Mouse (Mus musculus): ENCODE measurements around the gene Tsc22d3.
"Not testable (repeated sequence)": the region's sequence is repeated elsewhere in the genome, so short reads cannot be mapped to it uniquely, and the experiment has no call there.

The Tsc22d3 gene

DNA sequence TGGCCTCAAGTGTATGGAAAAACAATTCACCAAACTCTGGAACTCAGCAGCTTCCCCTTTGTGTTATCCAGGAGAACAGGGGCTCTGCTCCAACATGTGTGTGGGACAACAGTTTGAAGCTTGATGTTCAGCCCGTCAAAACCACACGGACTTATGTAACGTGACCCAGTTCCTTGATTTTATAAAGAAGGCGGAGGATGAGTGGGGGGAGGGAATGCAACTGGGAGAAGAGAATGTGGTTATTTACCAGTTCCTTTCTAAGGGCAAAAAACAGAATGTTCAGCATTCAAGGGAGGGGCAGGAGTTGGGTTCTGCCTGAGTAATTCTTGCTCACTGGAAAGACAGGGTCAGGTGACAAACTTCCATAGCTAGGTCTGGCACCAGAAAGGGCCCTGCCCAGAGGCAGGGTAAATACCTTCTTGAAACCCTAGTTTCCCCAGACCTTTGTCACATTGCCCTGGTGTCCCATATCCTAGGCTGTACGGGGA, 71.3 kb downstream of the Tsc22d3 start:
- in situ Hi-C loops (cut with MseI, MboI) = no loop called here

GRCm38 (mm10) chrX:140527231-140527630, 73.2 kb downstream of the Tsc22d3 start:
- in situ Hi-C loops (cut with MseI, MboI) = no loop called here

DNA sequence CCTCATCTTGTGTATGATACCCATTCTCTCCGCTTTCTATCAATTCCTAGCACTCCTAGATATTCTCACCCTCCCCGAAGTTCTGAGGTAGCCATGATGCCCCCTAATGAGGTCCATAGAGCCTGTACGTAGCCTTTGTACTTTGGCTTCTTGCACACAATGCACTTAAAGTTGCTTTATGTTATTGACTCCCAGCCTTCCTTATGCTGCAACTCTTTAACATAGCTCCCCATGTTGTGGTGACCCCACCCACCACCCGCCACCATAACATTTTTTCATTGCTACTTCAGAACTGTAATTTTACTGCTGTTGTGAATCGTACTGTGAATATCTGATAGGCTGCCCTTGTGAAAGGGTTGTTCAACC, 74.2 kb downstream of the Tsc22d3 start:
- in situ Hi-C loops (cut with MseI, MboI) = no loop called here

GRCm38 (mm10) chrX:140525604-140526252, 74.7 kb downstream of the Tsc22d3 start:
- in situ Hi-C loops (cut with MseI, MboI) = no loop called here

DNA sequence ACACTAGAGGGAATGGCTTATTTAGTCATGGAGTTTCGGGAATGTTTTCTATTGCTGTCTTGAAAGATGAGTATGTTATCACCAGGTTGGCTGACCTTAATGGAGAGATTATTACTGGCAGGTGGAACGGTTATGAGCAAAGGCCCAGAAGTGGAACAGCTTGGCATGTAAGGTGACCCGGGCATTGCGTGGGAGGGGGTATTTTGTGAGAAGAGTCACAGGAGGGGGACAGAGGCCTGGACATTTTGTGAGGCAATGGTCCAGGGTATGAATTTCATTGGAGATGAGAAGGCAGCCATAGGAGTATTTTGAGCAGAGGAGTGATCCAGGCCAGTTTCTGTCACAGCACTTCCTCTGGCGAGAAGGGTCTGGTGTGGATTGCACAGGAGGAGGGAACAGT, 76.2 kb downstream of the Tsc22d3 start:
- in situ Hi-C loops (cut with MseI, MboI) = no loop called here

DNA sequence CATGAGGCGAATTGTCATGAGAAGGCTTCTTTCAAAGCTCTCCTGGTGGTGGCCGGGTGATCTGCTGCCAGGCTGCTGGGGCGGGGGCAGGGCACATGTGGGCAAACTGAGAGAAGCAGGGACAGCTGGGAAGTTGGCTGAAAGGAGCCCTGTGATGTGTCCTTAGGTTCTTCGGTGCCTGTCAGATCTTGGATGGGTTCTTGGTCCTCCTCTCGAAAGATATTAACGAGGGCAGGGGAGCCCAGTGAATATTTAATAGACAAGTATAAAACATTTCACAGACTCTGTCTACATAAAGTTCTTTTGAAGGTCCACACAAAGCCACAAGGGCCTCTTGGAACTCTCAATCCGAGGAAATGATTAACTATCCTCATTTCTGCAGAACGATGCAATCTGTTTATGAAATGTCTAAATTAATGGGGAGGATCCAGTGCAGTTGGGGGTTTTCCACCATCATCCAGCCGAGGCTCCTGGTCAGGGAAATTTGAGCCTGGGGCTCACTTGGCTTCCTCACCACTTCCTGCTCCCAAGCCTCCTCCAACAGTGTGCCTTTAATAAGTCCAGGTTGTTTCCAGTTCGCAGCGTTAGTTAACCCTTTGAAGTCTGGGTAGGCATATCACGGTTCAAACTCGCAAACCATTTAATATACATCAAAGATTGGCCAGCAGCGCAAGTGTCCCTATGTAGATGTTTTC, 78.2 kb downstream of the Tsc22d3 start:
- in situ Hi-C loops (cut with MseI, MboI) = no loop called here

DNA sequence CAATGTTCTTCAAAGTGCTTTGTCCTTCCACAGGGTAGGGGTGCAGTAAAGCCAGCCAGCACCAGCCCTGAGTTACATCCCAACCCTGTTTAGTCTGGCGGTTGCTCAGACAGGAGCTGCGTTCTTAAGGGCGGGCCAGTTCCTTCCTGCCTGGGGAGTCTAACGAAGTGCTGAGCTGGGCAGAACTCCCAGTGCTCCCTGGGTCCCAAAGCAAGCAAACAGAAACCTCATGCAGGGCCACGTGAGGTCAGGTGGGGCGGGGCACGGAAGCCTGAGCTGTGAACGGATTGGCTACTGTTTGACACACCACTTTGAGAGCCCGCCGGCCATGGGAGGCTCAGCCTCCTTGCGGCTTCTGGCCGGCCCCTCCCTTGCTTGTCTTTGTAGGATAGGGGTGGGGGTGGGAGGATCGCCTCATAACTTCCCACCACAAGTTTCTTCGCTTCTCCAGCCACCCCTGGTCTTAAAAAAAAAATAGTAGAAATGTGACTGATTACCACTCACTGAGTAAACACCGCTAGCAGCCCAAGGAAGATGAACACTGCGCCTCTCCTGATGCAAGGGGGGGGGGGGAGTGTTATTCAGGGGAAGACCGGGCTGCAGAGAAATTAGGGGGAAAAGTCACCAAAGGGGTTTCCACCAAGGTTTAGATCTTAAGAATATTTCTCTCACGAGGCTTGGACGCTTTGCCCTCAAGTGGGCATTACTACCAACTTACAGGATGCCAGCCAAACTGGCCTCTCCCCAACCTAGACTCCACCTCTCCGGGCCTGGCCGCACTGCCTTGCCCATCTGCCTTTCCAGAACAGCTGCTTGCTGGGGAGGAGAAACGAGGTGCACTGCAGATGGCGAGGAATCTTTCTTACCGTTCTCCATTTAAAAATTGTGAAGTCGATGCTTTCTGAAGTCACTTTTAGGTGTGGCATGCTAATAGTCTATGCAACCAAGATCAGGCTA, 80.0 kb downstream of the Tsc22d3 start:
- in situ Hi-C loops (cut with MseI, MboI) = no loop called here

GRCm38 (mm10) chrX:140518351-140518750, 82.1 kb downstream of the Tsc22d3 start:
- in situ Hi-C loops (cut with MseI, MboI) = no loop called here

GRCm38 (mm10) chrX:140513379-140513778, 87.1 kb downstream of the Tsc22d3 start:
- in situ Hi-C loops (cut with MseI, MboI) = no loop called here

DNA sequence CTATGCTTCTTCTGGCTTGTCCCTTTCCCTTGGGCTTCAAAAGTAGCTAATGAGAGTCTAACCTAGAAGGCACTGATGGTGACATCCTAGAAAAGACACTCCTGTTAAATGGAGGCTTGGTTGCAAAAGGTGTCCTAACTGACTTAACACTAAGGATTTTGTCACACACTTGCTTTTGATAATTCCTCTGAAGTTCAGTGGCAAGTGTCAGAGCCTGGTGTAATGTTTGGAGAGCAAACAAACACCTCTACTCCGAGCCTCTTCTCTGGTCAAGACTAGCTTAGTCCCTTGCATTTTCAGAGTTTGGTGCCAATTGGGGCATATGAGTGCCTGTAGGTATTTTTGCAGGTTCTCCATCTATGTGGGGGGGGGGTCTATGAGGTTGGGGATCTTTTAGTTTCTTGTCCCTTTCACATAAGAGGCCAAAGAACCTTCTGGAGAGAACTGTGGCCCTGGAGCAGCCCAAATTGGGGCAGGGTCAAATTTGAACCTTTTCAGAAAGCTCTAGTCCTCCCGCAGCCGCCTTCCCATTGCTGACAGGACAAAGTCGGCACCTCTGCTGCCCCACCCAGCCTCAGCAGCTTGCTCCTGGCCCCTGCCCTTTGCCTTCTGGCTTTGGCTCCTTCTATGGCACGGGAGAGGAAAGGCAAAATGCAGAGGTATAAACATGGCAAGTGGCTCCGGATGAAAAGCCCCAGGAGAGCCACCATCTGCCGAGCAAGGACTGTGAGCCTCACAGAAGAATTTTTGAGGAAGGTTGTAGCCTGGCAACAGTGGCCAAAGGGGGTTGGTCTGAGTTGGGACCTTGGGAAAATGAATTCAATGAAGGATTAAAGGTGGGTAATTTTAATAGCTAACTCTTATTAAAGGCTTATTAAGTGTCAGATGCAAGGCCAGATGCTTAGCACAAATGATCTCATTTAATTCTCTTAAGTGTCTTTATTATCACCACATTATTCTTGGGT, 88.5 kb downstream of the Tsc22d3 start:
- in situ Hi-C loops (cut with MseI, MboI) = no loop called here

- in situ Hi-C loops (cut with MseI, MboI) = no loop called here
Measured at GRCm38 (mm10) chrX:140510696-140511429, 89.6 kb downstream of the Tsc22d3 start.

DNA sequence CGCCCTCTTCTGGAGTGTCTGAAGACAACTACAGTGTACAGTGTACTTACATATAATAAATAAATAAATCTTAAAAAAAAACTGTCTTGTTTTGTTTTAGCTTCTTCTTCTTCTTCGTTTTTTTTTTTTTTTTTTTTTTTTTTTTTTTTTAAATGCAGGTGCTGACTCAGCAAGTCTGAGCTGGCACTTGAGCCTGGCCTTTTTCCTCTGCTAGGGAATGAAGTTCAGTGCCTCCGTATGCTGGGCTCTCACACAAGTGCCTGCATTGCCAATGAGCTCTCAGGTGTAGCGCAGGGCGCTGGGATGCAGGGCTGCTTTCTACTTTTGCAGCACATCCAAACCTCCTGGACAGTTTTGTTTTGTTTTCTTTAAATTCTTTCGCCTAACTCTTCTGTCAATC, 90.6 kb downstream of the Tsc22d3 start:
- in situ Hi-C loops (cut with MseI, MboI) = no loop called here

DNA sequence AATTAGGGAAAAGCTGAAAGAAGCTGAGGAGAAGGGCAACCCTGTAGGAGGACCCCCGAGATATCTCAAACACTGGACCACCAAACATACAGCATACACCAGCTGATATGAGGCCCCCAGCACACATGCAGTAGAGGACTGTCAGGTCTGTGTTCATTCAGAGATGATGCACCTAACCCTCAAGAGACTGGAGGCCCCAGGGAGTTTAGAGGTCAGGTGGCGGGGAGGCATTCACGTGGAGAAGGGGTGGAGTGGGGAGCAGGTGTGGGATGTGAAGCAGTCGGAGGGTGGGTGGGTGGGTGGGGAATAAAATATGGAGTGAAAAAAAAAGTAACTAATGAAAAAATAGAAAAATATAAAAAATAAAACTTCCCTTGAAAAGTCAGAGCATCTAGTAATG, 91.7 kb downstream of the Tsc22d3 start:
- in situ Hi-C loops (cut with MseI, MboI) = not testable (repeated sequence)

- in situ Hi-C loops (cut with MseI, MboI) = no loop called here
Measured at GRCm38 (mm10) chrX:140507377-140507776, 93.1 kb downstream of the Tsc22d3 start.

DNA sequence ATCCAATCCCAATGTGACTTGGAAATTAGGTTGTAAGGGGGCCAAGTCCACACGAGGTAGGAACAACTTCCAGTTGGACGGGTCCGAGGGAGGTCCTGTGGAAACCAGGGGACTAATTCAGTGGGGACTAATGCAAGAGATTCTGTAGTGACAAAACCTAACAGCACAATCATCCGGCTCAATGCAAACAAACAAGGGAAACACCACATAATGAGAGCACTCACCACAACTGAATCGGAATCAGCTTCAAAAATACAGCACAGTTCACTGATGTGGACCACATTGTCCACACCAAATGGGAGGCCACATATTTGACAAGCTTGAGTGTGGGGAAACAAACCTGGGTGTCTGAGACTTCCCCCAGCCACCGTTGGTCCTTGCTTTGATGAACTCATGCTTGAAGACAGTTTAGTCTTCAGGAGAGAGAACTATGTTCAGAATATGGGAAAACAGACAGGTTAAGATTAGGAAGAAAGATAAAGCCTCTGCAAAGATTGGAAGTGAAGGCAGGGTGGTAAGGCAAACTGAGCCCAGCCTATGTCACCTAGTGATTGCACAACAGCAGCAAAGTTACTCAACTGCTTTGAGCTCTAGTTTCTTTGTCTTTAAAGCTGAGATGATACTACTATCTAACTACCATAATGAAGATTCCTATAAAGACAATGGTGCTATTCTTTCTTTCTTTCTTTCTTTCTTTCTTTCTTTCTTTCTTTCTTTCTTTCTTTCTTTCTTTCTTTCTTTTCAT, 93.9 kb downstream of the Tsc22d3 start:
- in situ Hi-C loops (cut with MseI, MboI) = no loop called here

- in situ Hi-C loops (cut with MseI, MboI) = no loop called here
Measured at GRCm38 (mm10) chrX:140505497-140506238, 94.8 kb downstream of the Tsc22d3 start.

DNA sequence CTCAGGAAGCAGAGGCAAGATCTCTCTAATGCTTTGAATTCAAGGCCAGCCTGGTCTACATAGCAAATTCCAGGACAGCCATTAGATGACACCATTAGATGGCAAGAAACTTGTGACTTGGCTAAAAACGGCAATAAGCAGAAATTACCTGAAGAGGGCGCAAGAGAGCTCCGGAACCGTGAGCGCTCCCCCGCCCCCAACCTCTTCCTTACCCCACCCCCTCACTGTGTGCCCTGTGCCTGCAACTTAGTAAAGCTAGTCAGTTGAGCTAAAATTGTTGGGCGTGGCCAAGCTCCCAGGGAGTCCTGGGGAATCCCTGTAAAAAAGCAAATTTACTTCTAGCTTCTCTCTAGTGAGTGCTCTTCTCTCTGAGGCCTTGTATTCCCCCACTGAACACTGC, 96.6 kb downstream of the Tsc22d3 start:
- in situ Hi-C loops (cut with MseI, MboI) = no loop called here

DNA sequence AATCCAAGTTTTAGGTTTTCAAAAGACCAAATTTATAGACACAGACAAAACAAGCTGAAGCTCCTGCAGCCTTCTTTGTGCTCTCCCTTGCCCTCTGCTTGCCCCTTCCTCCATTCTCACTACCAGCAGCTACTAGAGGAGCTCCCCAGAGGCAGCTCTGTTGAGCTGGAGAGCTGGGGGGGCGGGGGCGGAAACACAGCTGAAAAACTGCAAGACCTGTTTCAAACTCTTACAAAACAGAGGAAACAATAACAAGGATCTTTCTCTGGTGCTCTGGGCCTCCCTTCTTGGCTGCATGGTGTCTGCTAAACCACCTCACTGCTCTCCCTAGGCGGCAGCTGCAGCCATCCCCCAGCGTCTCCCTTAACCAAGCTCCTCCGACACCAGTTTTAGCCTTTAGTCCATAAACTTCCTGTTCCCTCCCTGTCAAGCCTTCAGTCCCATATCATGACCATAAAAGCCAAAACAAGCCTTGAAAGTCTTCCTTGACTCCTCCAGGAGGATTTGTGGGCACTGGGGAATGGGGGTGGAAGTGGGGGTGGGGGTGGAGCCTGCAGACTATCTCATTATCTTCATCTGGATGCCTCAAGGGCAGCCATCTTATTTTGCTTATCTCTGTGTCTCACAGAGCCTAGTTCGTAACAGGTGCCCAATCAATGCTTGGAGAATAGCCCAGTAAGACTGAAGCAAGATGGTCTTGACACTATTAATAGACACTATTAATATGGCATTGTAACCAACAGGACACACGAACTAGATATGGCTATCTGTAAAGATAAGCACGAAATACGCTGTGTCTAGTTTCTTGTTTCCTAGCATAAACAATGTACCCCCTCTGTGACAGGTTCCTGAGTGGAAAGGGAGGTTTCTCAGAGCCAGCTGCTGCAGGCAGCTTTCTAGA, 98.8 kb downstream of the Tsc22d3 start:
- in situ Hi-C loops (cut with MseI, MboI) = no loop called here
